Mouse (Mus musculus): Measurements from ENCODE around the gene Ptgis.
A peak's percentile ranks its signal among the peaks of the same experiment; 100 is the strongest.

The Ptgis gene

GRCm38 (mm10) chr2:167190076-167190399 is 50.4 kb downstream of the Ptgis start, which contains the start of gene Kcnb1:
Gene Kcnb1, minus strand, starts transcription at chr2:167190155.
- peak; percentile 77 for DNase-seq (ENCODE audit: low spot score)

DNA sequence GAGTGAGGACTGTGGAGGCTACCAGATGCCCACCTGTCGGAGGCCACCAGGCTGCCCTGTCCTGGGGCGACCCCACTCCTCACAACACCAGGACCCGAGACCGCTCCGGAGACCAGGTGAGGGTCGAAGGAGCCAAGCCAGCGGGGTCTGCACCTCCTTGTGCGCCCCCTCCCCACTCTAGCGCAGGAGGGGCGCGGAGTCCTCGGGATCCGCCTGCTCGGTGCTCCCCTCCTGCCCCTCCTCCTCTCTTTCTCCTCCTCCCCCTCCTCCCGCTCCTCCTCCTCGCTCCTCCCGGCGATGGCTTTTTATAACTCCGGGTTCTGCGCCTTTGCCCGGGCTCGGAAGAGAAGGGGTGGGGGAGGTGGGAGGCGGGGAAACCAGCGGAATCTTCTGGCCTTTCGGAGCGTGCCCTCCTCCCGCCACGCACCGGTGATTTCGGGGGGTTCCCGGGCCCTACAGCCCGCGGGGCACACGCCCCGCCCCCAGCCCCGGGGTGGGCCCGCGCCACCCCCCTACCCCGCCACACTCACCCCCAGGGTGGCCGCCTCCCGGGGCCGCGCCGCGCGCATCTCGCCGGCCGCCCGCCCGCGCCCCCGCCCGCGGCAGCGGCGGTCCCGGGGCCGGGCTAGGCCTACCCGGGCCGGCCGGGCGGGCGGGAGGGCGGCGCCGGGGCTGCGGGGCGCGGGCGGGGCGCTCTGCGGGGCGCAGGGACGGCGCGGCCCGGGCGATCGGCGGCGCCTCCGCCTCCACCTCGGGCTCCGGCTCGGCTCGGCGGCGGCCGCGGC is 50.9 kb downstream of the Ptgis start:
- peak; percentile 33 for DNase-seq (ENCODE audit: low spot score)

DNA sequence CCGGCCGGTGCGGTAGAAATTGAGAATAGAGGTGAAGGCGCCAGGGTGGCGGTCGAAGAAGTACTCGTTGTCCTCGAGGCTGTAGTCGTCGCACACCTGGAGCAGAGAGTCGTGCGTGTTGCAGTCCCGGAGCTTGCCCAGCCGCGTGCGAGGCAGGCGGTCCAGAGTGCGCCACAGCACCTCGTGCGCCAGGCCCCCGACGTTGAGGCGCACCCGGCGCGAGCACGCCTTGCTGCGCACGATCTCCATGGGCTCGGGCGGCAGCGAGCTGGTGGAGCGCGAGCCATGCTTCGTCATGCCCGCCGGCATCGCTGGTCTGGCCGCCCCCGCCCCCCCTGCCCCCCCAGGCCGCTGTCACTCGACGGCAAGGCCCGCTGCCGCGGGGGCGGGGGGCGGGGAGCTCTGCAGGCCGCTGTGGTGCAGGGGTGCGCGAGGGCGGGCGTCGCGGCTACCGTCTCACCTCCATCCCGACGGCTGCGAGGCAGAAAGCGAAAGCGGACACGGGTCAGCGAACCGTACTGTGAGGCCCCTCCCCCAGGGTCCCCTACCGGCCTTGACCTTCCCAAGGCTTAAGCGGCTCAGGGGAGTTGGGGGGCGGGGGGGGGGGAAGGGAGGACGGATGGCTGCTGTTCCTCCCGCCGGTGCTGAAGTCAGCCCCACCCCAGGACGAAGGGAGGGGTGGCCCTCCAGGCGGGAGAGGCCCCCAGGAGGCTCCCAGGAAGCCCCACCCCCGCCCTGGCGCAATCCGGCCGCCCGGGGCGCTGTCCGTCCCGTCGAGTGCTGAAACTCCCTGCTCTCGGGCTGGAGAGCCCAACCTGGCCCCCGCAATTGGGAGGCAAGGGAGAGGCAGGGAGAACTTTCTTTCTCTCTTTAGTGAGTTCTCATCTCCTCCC is 51.8 kb downstream of the Ptgis start:
- peak; percentile 89 for DNase-seq (ENCODE audit: low spot score)

- DNase-seq (ENCODE audit: low spot score) = no peak
Observed at GRCm38 (mm10) chr2:167187119-167187518, 53.3 kb downstream of the Ptgis start.

DNA sequence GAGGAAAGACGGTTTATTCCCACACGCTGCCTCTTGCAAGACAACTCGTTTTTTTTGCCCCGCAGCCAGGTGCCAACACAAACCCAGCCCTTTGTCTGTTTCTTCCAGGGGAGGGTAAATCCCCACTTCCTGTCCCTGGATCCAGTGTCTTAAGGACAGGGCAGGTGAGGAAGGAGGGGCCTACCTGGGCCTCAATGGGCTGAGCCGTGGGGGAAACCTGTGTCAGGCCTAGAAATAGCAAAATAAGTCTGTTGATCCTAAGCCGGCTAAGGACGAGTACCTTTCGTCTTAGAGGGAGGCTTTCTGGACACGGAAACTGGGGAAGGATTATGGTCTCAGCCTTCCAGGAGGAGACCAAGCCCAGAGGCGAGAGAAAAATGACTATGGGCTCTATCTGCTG is 53.9 kb downstream of the Ptgis start:
- DNase-seq (ENCODE audit: low spot score) = no peak

DNA sequence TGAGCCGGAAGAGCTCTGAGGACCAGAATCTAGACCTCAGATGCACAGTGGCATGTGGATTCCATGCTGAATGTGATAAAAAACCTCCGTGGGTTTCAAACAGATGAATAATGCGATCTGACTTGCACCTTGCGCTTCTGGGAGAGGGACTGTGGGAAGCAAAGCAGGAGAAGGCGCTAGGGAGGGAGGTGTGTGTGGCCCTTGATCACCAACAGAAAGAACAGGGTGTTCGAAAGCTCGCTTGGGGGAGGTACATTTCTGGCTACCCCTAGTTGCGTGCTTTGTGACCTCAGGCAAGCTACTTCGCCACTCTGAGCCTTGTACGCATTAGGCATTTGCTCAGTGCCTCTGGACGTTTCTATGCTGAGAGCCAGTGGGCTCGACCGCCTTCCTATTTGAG is 54.4 kb downstream of the Ptgis start:
- no peak for DNase-seq (ENCODE audit: low spot score)

DNA sequence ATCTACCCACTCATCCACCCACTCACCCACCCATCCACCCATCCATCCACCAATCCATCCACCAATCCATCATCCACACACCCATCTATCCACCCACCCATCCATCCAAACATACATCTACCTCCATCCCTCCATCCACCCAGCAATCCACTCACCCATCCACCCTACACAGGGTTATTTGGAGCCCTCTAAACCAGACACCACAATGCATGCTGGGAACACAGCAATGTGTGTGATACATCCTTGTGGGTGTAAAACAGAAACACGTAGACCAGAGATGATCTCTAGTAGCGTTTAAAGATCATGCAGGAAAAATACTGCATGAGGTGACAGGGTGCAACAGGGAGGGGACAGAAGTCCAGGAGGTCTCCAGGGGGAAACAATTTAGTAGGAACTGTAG is 55.0 kb downstream of the Ptgis start:
- DNase-seq (ENCODE audit: low spot score) = no peak

GRCm38 (mm10) chr2:167181662-167182389 is 58.6 kb downstream of the Ptgis start:
- no peak for DNase-seq (ENCODE audit: low spot score)

- DNase-seq (ENCODE audit: low spot score) = no peak
Observed at GRCm38 (mm10) chr2:167181096-167181495, 59.3 kb downstream of the Ptgis start.

GRCm38 (mm10) chr2:167179301-167179700 is 61.1 kb downstream of the Ptgis start:
- DNase-seq (ENCODE audit: low spot score) = no peak

GRCm38 (mm10) chr2:167177231-167177641 is 63.2 kb downstream of the Ptgis start:
- no peak for DNase-seq (ENCODE audit: low spot score)

- DNase-seq (ENCODE audit: low spot score) = no peak
Observed at GRCm38 (mm10) chr2:167175284-167175683, 65.1 kb downstream of the Ptgis start.

GRCm38 (mm10) chr2:167173051-167173875 is 67.1 kb downstream of the Ptgis start:
- DNase-seq (ENCODE audit: low spot score) = no peak

DNA sequence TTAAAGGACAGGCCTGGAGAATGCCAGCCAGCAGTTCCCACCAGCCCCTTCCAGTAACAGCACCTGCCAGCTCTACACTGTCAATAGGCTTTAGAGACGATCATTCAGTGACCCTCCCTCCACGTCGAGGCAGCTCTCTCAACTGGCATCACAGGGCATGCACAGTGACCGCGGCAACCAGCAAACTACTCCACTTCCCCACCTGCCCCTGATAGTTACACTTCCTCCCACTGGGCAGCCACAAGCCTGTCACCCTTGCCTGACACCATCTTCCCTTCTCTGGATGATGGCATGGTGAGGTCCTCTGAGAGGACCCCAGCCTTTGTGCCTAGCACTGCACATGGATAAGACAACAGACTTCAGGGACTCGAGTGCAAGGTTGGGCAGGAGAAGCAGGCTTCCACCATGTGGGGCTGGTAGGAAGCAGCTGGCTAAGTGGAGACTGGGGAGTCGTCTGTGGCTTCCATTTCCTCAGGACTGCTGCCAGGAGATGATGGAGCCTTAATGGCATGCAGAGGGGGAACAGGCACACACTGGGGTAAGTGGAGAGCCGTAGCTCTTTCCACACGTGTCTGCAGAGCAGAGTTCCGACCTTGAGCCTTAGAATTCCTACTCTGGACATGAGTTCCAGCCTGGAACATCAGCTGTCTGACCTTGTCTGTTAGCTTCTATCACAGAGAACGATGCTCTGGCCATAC is 72.7 kb downstream of the Ptgis start:
- no peak for DNase-seq (ENCODE audit: low spot score)

DNA sequence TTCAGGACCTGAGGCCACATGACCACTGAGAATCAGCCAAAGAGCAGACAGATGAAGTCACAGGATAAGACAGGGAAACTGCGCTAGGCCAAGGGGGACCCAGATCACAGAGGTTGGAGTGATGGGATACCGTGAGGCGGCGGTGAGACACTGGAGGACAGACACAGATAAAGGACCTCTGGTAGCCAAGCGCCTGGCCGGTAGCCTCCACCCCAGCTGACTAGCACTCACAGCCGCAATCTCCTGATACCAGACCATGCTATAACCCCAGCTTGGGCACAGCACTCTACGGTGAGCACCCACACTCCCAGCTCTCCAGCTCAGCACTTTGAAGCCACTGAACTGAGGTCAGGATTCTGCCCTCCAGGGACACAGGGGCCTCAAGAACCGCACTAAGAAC is 76.8 kb downstream of the Ptgis start:
- no peak for DNase-seq (ENCODE audit: low spot score)

DNA sequence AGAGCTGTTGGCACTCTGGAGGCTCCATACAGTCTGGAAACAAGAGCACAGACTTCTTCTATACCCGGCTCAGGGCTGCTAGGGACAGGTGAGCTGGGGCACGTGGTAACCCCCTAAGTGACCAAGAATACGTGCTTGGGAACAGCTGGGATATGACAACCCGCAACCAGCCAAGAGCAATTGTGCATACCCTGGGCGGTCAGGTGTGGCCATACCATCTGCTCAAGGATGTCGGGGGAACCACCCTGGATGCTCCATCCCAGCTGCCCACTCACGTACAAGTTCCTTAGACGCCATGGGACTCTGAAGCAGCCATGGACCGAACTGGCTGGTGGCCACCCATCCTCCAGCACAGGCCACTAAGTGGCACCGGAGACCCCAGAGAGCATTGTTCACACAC is 77.3 kb downstream of the Ptgis start:
- DNase-seq (ENCODE audit: low spot score) = no peak

- DNase-seq (ENCODE audit: low spot score) = peak; percentile 30
Observed at GRCm38 (mm10) chr2:167162516-167163021, 77.8 kb downstream of the Ptgis start.

DNA sequence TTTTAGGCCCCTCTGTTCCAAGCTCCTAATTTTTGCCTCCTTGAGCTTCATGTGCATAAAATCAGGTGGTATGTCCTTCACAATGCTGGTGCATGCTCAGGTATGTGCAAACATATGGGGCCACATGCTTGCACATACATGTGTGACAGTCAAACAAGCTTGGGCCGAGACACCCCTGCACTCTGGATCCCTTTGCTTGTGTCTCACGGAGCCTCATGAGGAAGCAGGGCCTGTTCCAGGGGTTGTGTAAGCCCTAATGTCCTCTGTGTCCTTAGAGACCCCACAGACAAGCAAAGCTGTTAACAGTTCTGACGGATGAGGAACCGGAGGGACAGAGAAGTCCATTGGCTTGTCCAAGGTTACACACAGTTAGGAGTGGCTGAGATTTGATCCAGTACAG is 80.7 kb downstream of the Ptgis start:
- no peak for DNase-seq (ENCODE audit: low spot score)

GRCm38 (mm10) chr2:167158780-167159179 is 81.6 kb downstream of the Ptgis start:
- DNase-seq (ENCODE audit: low spot score) = no peak

GRCm38 (mm10) chr2:167156118-167156715 is 84.2 kb downstream of the Ptgis start:
- no peak for DNase-seq (ENCODE audit: low spot score)

All from ovary, postnatal 36 days (tissue).